Mouse (Mus musculus) olfactory bulb, adult 2 months (tissue): ENCODE measurements around the gene Dusp13.

Experiments
- CTCF ChIP-seq: fragments of 200-500 bp; IDR thresholded peaks from 2 replicates; pipeline ENCODE4 v1.5.1; 2012; ENCODE audit warnings: low read depth, mild to moderate bottlenecking, low read length, moderate library complexity; ENCODE audit not compliant: insufficient read depth
- POLR2A ChIP-seq: fragments of 200-500 bp; IDR thresholded peaks from 2 replicates; pipeline ENCODE4 v1.6.1; 2012; ENCODE audit warnings: mild to moderate bottlenecking, low read depth, low read length, moderate library complexity; ENCODE audit not compliant: insufficient read depth

DNA sequence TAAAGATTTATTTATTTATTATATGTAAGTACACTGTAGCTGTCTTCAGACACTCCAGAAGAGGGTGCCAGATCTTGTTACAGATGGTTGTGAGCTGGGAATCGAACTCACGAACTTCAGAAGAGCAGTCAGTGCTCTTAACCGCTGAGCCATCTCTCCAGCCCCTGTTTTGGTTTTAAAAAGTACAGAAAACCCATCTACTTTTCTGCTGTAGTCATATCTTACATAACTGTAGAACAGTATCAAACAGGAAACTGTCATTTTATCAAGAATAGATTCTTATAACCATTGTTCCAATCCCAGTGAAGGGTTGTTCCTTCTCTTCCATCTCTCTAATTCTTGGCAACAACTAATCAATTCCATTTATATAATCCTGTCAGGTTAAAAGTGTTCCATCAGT is 12.8 kb upstream of the Dusp13 start:
- no peak for TF ChIP-seq POLR2A
- no peak for TF ChIP-seq CTCF
